Mouse (Mus musculus) testis, adult 2 months (tissue): ENCODE results near the gene Gm20425.

ENCODE experiments used
- CTCF ChIP-seq: fragments of 200-500 bp; IDR thresholded peaks from 2 replicates; pipeline ENCODE4 v1.5.1; 2012; ENCODE audit warnings: low read depth, mild to moderate bottlenecking, inconsistent platforms, low read length, moderate library complexity; ENCODE audit not compliant: control insufficient read depth, insufficient read depth, insufficient replicate concordance
- POLR2A ChIP-seq: fragments of 200-500 bp; IDR thresholded peaks from 2 replicates; pipeline ENCODE4 v1.6.1; 2012; ENCODE audit warnings: low read depth, mild to moderate bottlenecking, inconsistent platforms, low read length, moderate library complexity; ENCODE audit not compliant: control insufficient read depth

- TF ChIP-seq CTCF (no peak), POLR2A (no peak)
These were observed 3.3 kb downstream of the Gm20425 start for GRCm38 (mm10) chr9:103226806-103227205.
